Comparison of ENCODE assay signal across 8 mouse cellular contexts in the genomic region with DNA sequence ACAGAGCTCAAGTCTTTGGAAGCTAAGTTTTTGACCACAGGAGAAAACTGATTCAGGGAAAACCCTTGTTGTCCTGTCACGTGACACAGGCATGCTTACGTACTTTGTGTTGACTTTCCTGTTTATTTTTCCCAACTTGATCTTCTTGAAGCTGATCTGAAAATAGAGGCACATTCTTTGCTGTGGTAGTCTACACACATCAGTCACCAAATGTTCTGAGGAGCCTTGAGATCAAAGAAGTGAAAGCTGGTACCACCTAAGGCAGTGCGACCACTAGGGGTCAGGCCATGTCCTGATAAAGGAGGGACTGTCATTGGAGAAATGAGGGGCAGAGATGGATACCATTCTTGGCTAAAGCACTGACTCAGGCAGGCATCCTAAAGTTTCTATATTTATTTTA. TPM values are rescaled to one million over a fixed set of nuclear protein-coding genes. Genes with fewer than 3 reads are reported as not detected.
DNase-seq lines count a peak whose midpoint lies in the region; ATAC-seq and TF ChIP-seq lines count a peak whose summit lies in the region.

No protein-coding gene starts in this region.

- H3K9ac ChIP-seq in liver, adult 2 months (ENCODE audit: low read depth, low read length) = no peak overlapping the region
- H3K9ac ChIP-seq in liver, embryonic 12.5 days = no peak overlapping the region
- H3K9ac ChIP-seq in hindbrain, postnatal 0 days (replicated peaks; ENCODE audit: low read length) = no peak overlapping the region

- ATAC-seq in liver, embryonic 12.5 days = no peak
- ATAC-seq in hindbrain, postnatal 0 days = no peak

- no peaks in the 10 kb centered on the region for H3K36me3 ChIP-seq in liver, adult 2 months (ENCODE audit: control insufficient read depth, insufficient read depth, low read length)
- H3K36me3 ChIP-seq in liver, embryonic 12.5 days = no peaks in the 10 kb centered on the region
- no peaks in the 10 kb centered on the region for H3K36me3 ChIP-seq in hindbrain, postnatal 0 days (ENCODE audit: insufficient read depth, low read length)

- no peak for TF ChIP-seq POLR2A in liver, adult 2 months (IDR thresholded peaks at IDR 0.05; ENCODE audit: extremely low read depth, insufficient read depth, low read length)

- WGBS in liver, adult 2 months = 60% methylated on average over 3 of the region's 3 CpGs
- WGBS in liver, embryonic 12.5 days (ENCODE audit: insufficient replicate concordance) = 38% methylated on average over 3 of the region's 3 CpGs
- 52% methylated on average over 3 of the region's 3 CpGs for WGBS in hindbrain, postnatal 0 days

- no peaks in the 10 kb centered on the region for H3K79me2 ChIP-seq in liver, adult 2 months (ENCODE audit: control insufficient read depth, insufficient read depth, low read length)

- no peak overlapping the region for H3K4me2 ChIP-seq in liver, embryonic 12.5 days
- no peak overlapping the region for H3K4me2 ChIP-seq in hindbrain, postnatal 0 days (ENCODE audit: low read depth, low read length)

- peaks cover 5% of the 10 kb centered on the region; the same call in 1 of the 2 replicates for H3K4me1 ChIP-seq in liver, adult 2 months (ENCODE audit: control insufficient read depth, insufficient read depth, low read length)
- H3K4me1 ChIP-seq in liver, embryonic 12.5 days = no peaks in the 10 kb centered on the region
- 0 out of 2 replicates have a peak, but pooled peaks cover 3% of the 10 kb centered on the region for H3K4me1 ChIP-seq in hindbrain, postnatal 0 days (ENCODE audit: insufficient read depth, low read length)

- TF ChIP-seq CTCF in liver, adult 2 months (IDR thresholded peaks at IDR 0.05; ENCODE audit: low read depth, low read length) = peak; percentile 45; the same call in 1 of the 2 replicates
- TF ChIP-seq CTCF in hindbrain, postnatal 0 days (IDR thresholded peaks at IDR 0.05; ENCODE audit: low read depth) = peak; percentile 84

- no peak overlapping the region for H3K4me3 ChIP-seq in liver, adult 2 months (ENCODE audit: insufficient read depth, low read depth, low read length)
- H3K4me3 ChIP-seq in liver, embryonic 12.5 days = no peak overlapping the region
- H3K4me3 ChIP-seq in hindbrain, postnatal 0 days (ENCODE audit: low read length) = no peak overlapping the region

- no peaks in the 10 kb centered on the region for H3K27me3 ChIP-seq in liver, adult 2 months (ENCODE audit: control insufficient read depth, insufficient read depth, low read length)
- H3K27me3 ChIP-seq in liver, embryonic 12.5 days (replicated peaks) = no peaks in the 10 kb centered on the region
- no peaks in the 10 kb centered on the region for H3K27me3 ChIP-seq in hindbrain, postnatal 0 days (ENCODE audit: insufficient read depth, low read length)

- no peaks in the 10 kb centered on the region for H3K9me3 ChIP-seq in liver, embryonic 12.5 days (replicated peaks)
- no peaks in the 10 kb centered on the region for H3K9me3 ChIP-seq in hindbrain, postnatal 0 days (ENCODE audit: low read length)

- no peak overlapping the region for H3K27ac ChIP-seq in liver, adult 2 months (replicated peaks; ENCODE audit: insufficient read depth, low read depth, low read length)
- H3K27ac ChIP-seq in liver, embryonic 12.5 days = no peak overlapping the region
- H3K27ac ChIP-seq in hindbrain, postnatal 0 days = no peak overlapping the region

- DNase-seq in adrenal gland, adult 2 months = peak; percentile 51
- no peak for DNase-seq in adrenal gland, postnatal 4 days (ENCODE audit: low spot score in 2 of 2)
- peak; percentile 6 for DNase-seq in liver, adult 2 months (ENCODE audit: extremely low read depth, low read depth, low spot score)
- DNase-seq in cerebellum, adult 9-11 months = peak; percentile 69
- DNase-seq in hindbrain, postnatal 0 days (ENCODE audit: low spot score) = peak; percentile 70
- DNase-seq in lung, postnatal 36 days = peak; percentile 42
- peak; percentile 56 for DNase-seq in thymus, postnatal 4 days

RNA-seq across cellular contexts. Expression of a gene that starts 34.8 kb away (rescaled TPM):
- 10 to 100 TPM; 14.4 to 28.6 TPM for total RNA-seq in adrenal gland, adult 2 months (2021)
- polyA plus RNA-seq in adrenal gland, adult 2 months (2012; rRNA removed) = 36.0 and 52.3 TPM in 2 replicates
- total RNA-seq in adrenal gland, postnatal 4 days (2021) = 10 to 100 TPM; 15.0 to 16.5 TPM
- 9.6 and 14.6 TPM in 2 replicates for total RNA-seq in liver, adult 2 months (2014; rRNA removed)
- polyA plus RNA-seq in liver, adult 2 months (2012; rRNA removed) = 29.4 and 30.2 TPM in 2 replicates
- polyA plus RNA-seq in liver, embryonic 12.5 days (2016; fragmentation: Nextera tagmentation; extraction: Ambion mirVana) = 5.6 TPM in 2 replicates
- 22.5 and 29.4 TPM in 2 replicates for total RNA-seq in hindbrain, postnatal 0 days (2014; rRNA removed)
- polyA plus RNA-seq in hindbrain, postnatal 0 days (2015; fragmentation: Nextera tagmentation; extraction: Ambion mirVana) = 11.9 and 13.4 TPM in 2 replicates

Comparison
In these comparisons a context has a peak if more than half of its experiments do, and no peak if none do; other contexts are left out.
1. DNase-seq: peak in adrenal gland, adult 2 months (single experiment), liver, adult 2 months (single experiment), cerebellum, adult 9-11 months (single experiment), hindbrain, postnatal 0 days (single experiment), lung, postnatal 36 days (single experiment) and thymus, postnatal 4 days (single experiment); none in adrenal gland, postnatal 4 days (0 of 2).